Mouse (Mus musculus) liver, postnatal 0 days (tissue): ENCODE results near the gene Ugt1a6a. TPM values are rescaled to one million over a fixed set of nuclear protein-coding genes. Genes with fewer than 3 reads are reported as not detected.

ENCODE experiments used
- ATAC-seq: fragments of 200-750 bp; cut with Nextera tagmentation; 2 replicates; pipeline ENCODE4 v1.8.0; 2017; ENCODE audit warnings: mild to moderate bottlenecking, moderate library complexity
- DNase-seq: peaks from one replicate; pipeline ENCODE4 v3.0.0-alpha.2; 2016
- H3K27ac ChIP-seq: fragments of 300-500 bp; sonication (generic); 2 replicates; pipeline ENCODE4 v1.5.1; 2014; ENCODE audit warnings: antibody characterized with exemption, moderate library complexity, mild to moderate bottlenecking, low read depth
- H3K27me3 ChIP-seq: fragments of 300-500 bp; sonication (generic); 2 replicates; pipeline ENCODE4 v1.6.1; 2014; ENCODE audit warnings: low read length, control low read depth, mixed read lengths; ENCODE audit not compliant: insufficient read depth
- H3K36me3 ChIP-seq: fragments of 300-500 bp; sonication (generic); replicated peaks from 2 replicates; pipeline ENCODE4 v1.6.1; 2014; ENCODE audit warnings: mild to moderate bottlenecking, control low read depth, low read length, moderate library complexity, mixed read lengths; ENCODE audit not compliant: insufficient read depth
- H3K4me1 ChIP-seq: fragments of 300-500 bp; sonication (generic); 2 replicates; pipeline ENCODE4 v1.6.1; 2014; ENCODE audit warnings: antibody characterized with exemption, mild to moderate bottlenecking, control low read depth; ENCODE audit not compliant: insufficient read depth
- H3K4me2 ChIP-seq: fragments of 300-500 bp; sonication (generic); 2 replicates; pipeline ENCODE4 v1.6.1; 2014; ENCODE audit warnings: low read depth, mild to moderate bottlenecking, low read length, moderate library complexity, mixed read lengths
- H3K4me3 ChIP-seq: fragments of 300-500 bp; sonication (generic); 2 replicates; pipeline ENCODE4 v1.5.1; 2014; ENCODE audit warnings: low read depth, low read length
- H3K9ac ChIP-seq: fragments of 300-500 bp; sonication (generic); replicated peaks from 2 replicates; pipeline ENCODE4 v1.6.1; 2014; ENCODE audit warnings: mild to moderate bottlenecking, moderate library complexity
- H3K9me3 ChIP-seq: fragments of 300-500 bp; sonication (generic); 2 replicates; pipeline ENCODE4 v1.6.1; 2016; ENCODE audit warnings: mild to moderate bottlenecking, control low read depth, low read length, mixed read lengths
- CTCF ChIP-seq: sonication (generic); IDR thresholded peaks from 2 replicates; pipeline ENCODE4 v1.5.1; 2016; ENCODE audit warnings: antibody characterized with exemption, low read depth
- EP300 ChIP-seq: IDR thresholded peaks from 2 replicates; pipeline ENCODE4 v1.6.1; 2016; ENCODE audit warnings: antibody characterized with exemption, low read depth, mild to moderate bottlenecking
- WGBS: fragments of 180-500 bp; shearing (Covaris S2); extraction: QIAGEN DNeasy Blood & Tissue Kit; methylation state at CpG from one replicate; pipeline ENCODE4 v1.1.7; 2014; ENCODE audit not compliant: insufficient replicate concordance; 5-methylcytosine and 5-hydroxymethylcytosine counted together
- polyA plus RNA-seq: library from polyadenylated mRNA; unstranded; fragments of >200 nt; fragmentation: Nextera tagmentation; extraction: Ambion mirVana; gene quantifications from 2 replicates; pipeline ENCODE4 v1.2.1, GENCODE M21; 2015

Gene Ugt1a6a
- polyA plus RNA-seq, 1 experiment from 2014 or later, result 27.7 TPM

DNA sequence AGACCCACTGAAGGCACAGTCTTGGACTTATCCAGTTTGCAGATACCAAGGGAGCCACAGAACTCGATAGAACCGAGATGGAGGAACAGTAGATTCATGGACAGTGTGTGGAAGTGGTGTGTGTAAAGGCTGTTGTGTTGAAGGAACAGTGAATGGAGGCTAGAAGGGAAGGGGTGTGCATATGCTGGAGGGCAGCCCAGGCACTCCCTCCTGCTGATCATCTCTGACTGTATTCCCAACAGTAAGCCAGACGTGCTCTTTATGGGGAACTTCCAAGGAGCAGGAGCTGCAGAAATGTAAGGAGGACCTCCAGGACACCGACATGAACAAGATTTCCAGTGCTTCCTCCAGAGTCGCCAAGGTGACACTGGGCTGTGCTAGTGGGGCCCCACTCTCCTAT, 115.4 kb downstream of the Ugt1a6a start:
- ATAC-seq (no peak), DNase-seq (no peak)
- Histone ChIP-seq H3K4me1 (peaks cover 13% of the 10 kb centered on the region), H3K36me3 (no peaks in the 10 kb centered on the region), H3K4me3 (no peak overlapping the region), H3K4me2 (no peak overlapping the region), H3K27ac (no peak overlapping the region), H3K9me3 (peaks cover 20% of the 10 kb centered on the region), H3K9ac (no peak overlapping the region), H3K27me3 (no peaks in the 10 kb centered on the region)
- TF ChIP-seq CTCF, result no peak
- no peak for TF ChIP-seq EP300
- WGBS, result 72% methylated on average over 5 of the region's 5 CpGs

DNA sequence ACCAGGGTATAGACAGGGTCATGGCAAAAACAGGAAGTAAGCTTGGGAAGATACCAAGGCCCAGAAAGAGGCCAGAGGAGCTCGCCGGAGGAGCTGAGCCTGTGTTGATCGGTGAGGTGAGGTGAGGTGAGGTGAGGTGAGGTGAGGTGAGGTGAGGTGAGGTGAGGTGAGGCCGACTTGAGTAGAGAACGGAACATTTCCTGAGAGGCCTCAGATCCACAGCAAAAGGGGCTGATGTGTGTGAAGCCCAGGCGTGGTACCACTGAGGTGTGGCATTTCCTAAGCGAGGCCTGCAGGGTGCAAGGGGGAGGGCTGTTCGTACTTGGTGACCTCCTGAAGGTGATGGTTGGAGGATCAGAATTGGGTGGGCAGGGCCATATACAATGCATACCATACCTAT, 118.5 kb downstream of the Ugt1a6a start:
- no peak overlapping the region for H3K9ac ChIP-seq
- peaks cover 26% of the 10 kb centered on the region for H3K4me1 ChIP-seq
- no peaks in the 10 kb centered on the region for H3K27me3 ChIP-seq
- WGBS, result 63% methylated on average over 8 of the region's 8 CpGs
- no peak overlapping the region for H3K27ac ChIP-seq
- no peak for TF ChIP-seq CTCF
- TF ChIP-seq EP300, result no peak
- no peak overlapping the region for H3K4me3 ChIP-seq
- peaks cover 14% of the 10 kb centered on the region; the same call in 1 of the 2 replicates for H3K9me3 ChIP-seq
- peak; percentile 5; the same call in 1 of the 2 replicates for ATAC-seq
- peak; percentile 54 for DNase-seq
- no peak overlapping the region for H3K4me2 ChIP-seq
- H3K36me3 ChIP-seq, result no peaks in the 10 kb centered on the region

DNA sequence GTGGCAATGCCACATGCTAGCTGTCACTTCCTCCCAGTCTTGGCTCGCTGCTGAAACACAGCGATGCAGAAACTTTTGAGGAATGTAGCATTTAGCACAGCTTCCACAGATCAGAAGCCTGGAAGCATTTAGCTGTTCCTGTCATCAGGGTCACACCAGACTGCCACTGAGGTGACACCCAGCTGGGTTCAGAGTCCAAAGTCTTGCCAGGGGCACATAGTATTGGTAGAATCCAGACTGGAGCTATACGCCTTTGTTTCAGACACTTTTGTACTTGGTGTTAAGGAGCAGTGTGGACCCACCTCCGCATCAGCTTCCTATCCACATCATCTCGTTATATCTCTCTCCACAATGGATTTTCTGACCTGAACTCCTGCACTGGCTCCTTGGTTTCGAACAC, 118.9 kb downstream of the Ugt1a6a start:
- peaks cover 14% of the 10 kb centered on the region; the same call in 1 of the 2 replicates for H3K9me3 ChIP-seq
- H3K27ac ChIP-seq, result peak overlapping the region; percentile 11; the same call in 1 of the 2 replicates

DNA sequence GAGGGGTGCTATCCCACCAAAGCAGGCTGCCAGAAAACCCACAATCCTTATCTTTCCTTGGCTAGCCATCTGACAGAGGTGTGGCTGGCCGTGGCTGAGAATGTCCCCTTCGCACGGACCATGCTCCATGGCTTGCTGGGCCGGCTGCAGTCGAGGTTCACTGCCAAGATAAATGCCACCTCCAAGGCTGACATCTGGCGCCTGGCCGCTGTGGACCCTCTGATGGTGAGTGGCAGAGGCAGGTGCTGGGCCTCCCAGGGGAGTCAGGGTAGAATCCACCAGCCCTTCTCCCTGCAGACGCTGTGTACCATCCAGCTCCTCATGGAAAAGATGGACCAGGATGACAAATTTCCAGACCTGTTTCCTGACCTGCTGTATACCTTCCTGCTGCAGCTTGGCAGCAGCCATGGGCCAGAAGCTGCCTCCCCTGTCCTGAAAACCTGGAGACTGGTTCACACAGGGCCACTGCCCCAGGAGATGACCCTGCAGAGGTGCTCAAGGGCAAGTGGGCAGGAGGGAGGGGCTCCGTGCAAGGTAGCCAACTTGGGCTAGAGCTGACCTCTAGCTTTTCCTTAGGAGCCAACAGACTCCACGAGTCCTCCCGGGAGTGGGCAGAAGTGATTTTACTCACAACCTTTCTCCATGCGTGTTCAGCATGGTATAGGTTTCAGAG, 120.3 kb downstream of the Ugt1a6a start:
- Histone ChIP-seq H3K36me3 (no peaks in the 10 kb centered on the region), H3K27ac (no peak overlapping the region), H3K9ac (no peak overlapping the region), H3K27me3 (no peaks in the 10 kb centered on the region), H3K4me2 (no peak overlapping the region), H3K9me3 (peaks cover 6% of the 10 kb centered on the region; the same call in 1 of the 2 replicates), H3K4me1 (peaks cover 38% of the 10 kb centered on the region), H3K4me3 (no peak overlapping the region)
- 78% methylated on average over 12 of the region's 12 CpGs for WGBS
- TF ChIP-seq CTCF (no peak), EP300 (no peak)
- no peak for DNase-seq
- no peak for ATAC-seq

More for the DNA sequence above, 118.9 kb downstream of the Ugt1a6a start:
- Histone ChIP-seq H3K9ac (no peak overlapping the region), H3K4me3 (no peak overlapping the region), H3K4me2 (no peak overlapping the region), H3K36me3 (no peaks in the 10 kb centered on the region), H3K4me1 (peaks cover 26% of the 10 kb centered on the region), H3K27me3 (no peaks in the 10 kb centered on the region)
- ATAC-seq (peak; percentile 69), DNase-seq (peak; percentile 73)
- TF ChIP-seq CTCF (no peak), EP300 (no peak)
- WGBS, result 59% methylated on average over 6 of the region's 6 CpGs

- Histone ChIP-seq H3K9me3 (0 out of 2 replicates have a peak, but pooled peaks cover 2% of the 10 kb centered on the region), H3K36me3 (no peaks in the 10 kb centered on the region), H3K4me1 (peaks cover 43% of the 10 kb centered on the region), H3K4me3 (no peak overlapping the region), H3K4me2 (no peak overlapping the region), H3K27me3 (no peaks in the 10 kb centered on the region), H3K27ac (no peak overlapping the region), H3K9ac (no peak overlapping the region)
- ATAC-seq, result no peak
- 53% methylated on average over 2 of the region's 2 CpGs for WGBS
- TF ChIP-seq CTCF, result no peak
- no peak for TF ChIP-seq EP300
- no peak for DNase-seq
Measured at GRCm38 (mm10) chr1:88255466-88255857, 120.9 kb downstream of the Ugt1a6a start.

DNA sequence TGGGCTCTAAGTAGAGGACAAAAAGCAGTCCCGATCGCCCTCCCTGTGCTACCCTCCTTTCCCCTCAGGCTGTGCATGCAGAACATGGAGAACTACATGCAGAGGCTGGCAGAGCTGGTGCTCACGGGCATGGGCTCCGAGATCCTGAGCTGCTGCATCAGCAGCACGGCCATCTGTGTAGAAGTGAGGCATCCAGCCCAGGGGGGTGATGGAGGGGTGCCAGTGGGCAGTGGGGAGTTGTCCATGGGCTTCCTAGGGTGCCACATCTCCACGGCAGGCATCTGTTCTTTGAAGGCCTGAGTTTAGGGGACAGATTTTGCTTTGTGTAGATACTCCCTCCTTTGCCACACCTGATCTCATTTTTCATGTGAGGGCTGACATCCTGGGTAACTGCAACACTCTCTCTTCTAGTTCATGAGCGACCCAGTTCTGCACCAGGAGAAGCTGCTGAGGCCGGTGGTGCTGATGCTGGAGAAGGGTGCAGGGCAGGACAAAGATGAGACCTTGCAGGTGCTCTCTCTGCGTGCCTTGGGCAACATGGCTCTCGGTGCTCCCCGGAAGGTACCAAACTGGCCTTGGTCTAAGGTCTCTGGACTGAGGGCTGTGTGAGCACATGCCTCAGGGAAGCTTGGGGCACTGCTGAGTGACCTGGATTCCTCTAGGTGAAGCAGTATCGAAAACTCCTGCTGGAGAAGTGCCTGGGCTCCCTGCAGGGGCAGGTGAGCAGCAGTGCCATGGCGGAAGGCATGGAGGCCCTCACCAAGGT, 121.6 kb downstream of the Ugt1a6a start:
- Histone ChIP-seq H3K9me3 (0 out of 2 replicates have a peak, but pooled peaks cover 2% of the 10 kb centered on the region), H3K4me2 (no peak overlapping the region), H3K27ac (no peak overlapping the region), H3K4me3 (no peak overlapping the region), H3K27me3 (no peaks in the 10 kb centered on the region), H3K36me3 (peaks cover 1% of the 10 kb centered on the region; the same call in 1 of the 2 replicates), H3K9ac (no peak overlapping the region), H3K4me1 (peaks cover 50% of the 10 kb centered on the region)
- ATAC-seq, result no peak
- DNase-seq, result no peak
- no peak for TF ChIP-seq EP300
- TF ChIP-seq CTCF, result no peak
- 71% methylated on average over 13 of the region's 13 CpGs for WGBS
